In genomic region chr2:57847707-57848106, GRCm38 (mm10) we compare ENCODE assay signal across 18 mouse cellular contexts.
DNase-seq lines count a peak whose midpoint lies in the region; ATAC-seq lines count a peak whose summit lies in the region.
"Had no signal": no experiment of that assay in that cellular context is flagged by ENCODE, and none has a peak within 500 bp of the region (broad histone marks: within the 10 kb centered on the region; RNA-seq: fewer than 3 reads in every experiment).

No protein-coding gene starts in this region.

- H3K9ac ChIP-seq in forebrain, embryonic 13.5 days, result no peak overlapping the region
- H3K9ac ChIP-seq in hindbrain, embryonic 11.5 days (ENCODE audit: low read depth, low read length), result no peak overlapping the region
- H3K9ac ChIP-seq in hindbrain, embryonic 14.5 days, result no peak overlapping the region
- no peak overlapping the region for H3K9ac ChIP-seq in midbrain, embryonic 14.5 days (replicated peaks; ENCODE audit: low read length)
- H3K9ac ChIP-seq: embryonic facial prominence, embryonic 12.5 days; limb, embryonic 15.5 days; liver, postnatal 0 days had no signal

- no peaks in the 10 kb centered on the region for H3K9me3 ChIP-seq in forebrain, embryonic 10.5 days
- no peaks in the 10 kb centered on the region for H3K9me3 ChIP-seq in forebrain, embryonic 13.5 days (replicated peaks)
- H3K9me3 ChIP-seq in hindbrain, embryonic 11.5 days (ENCODE audit: control insufficient read depth, low read length), result no peaks in the 10 kb centered on the region
- no peaks in the 10 kb centered on the region for H3K9me3 ChIP-seq in hindbrain, embryonic 14.5 days (ENCODE audit: control insufficient read depth, low read length)
- no peaks in the 10 kb centered on the region for H3K9me3 ChIP-seq in midbrain, embryonic 10.5 days (replicated peaks)
- no peaks in the 10 kb centered on the region for H3K9me3 ChIP-seq in midbrain, embryonic 14.5 days (ENCODE audit: control insufficient read depth, low read length)
- H3K9me3 ChIP-seq: embryonic facial prominence, embryonic 12.5 days; limb, embryonic 15.5 days had no signal

- WGBS in forebrain, embryonic 10.5 days, result 49% methylated on average over 4 of the region's 4 CpGs
- WGBS in forebrain, embryonic 13.5 days, result 52% methylated on average over 4 of the region's 4 CpGs
- WGBS in hindbrain, embryonic 11.5 days, result 38% methylated on average over 4 of the region's 4 CpGs
- WGBS in hindbrain, embryonic 14.5 days, result 35% methylated on average over 4 of the region's 4 CpGs
- WGBS in midbrain, embryonic 10.5 days, result 47% methylated on average over 4 of the region's 4 CpGs
- WGBS in midbrain, embryonic 14.5 days, result 49% methylated on average over 4 of the region's 4 CpGs

- H3K27ac ChIP-seq in forebrain, embryonic 10.5 days, result peak overlapping the region; percentile 73
- H3K27ac ChIP-seq in forebrain, embryonic 13.5 days, result no peak overlapping the region
- H3K27ac ChIP-seq in hindbrain, embryonic 11.5 days (ENCODE audit: low read depth, low read length), result no peak overlapping the region
- H3K27ac ChIP-seq in hindbrain, embryonic 14.5 days, result no peak overlapping the region
- 0 out of 2 replicates have a peak overlapping the region, but pooled peaks have one; percentile 42 for H3K27ac ChIP-seq in midbrain, embryonic 10.5 days (replicated peaks)
- H3K27ac ChIP-seq in midbrain, embryonic 14.5 days (replicated peaks; ENCODE audit: low read depth, low read length), result no peak overlapping the region
- H3K27ac ChIP-seq: limb, embryonic 15.5 days; stomach, postnatal 0 days had no signal

- no peak overlapping the region for H3K4me2 ChIP-seq in forebrain, embryonic 13.5 days
- no peak overlapping the region for H3K4me2 ChIP-seq in hindbrain, embryonic 11.5 days (replicated peaks; ENCODE audit: low read depth, low read length)
- no peak overlapping the region for H3K4me2 ChIP-seq in hindbrain, embryonic 14.5 days (replicated peaks)
- no peak overlapping the region for H3K4me2 ChIP-seq in midbrain, embryonic 14.5 days (ENCODE audit: low read length)
- H3K4me2 ChIP-seq: embryonic facial prominence, embryonic 12.5 days; limb, embryonic 15.5 days; midbrain, embryonic 11.5 days had no signal

- no peak for DNase-seq in forebrain, embryonic 10.5 days (ENCODE audit: extremely low spot score, low spot score)
- DNase-seq in hindbrain, embryonic 11.5 days (ENCODE audit: low spot score), result no peak
- DNase-seq in hindbrain, embryonic 14.5 days (ENCODE audit: low spot score), result no peak
- DNase-seq in midbrain, embryonic 10.5 days (ENCODE audit: low spot score), result no peak
- no peak for DNase-seq in midbrain, embryonic 14.5 days
- DNase-seq in spleen, adult 18-20 months, result no peak
- DNase-seq: cerebellum, postnatal 14 days; gastrocnemius, postnatal 25 days; liver, postnatal 0 days; right cerebral cortex, adult 18-20 months; thymus, postnatal 14 days had no signal

- no peaks in the 10 kb centered on the region for H3K27me3 ChIP-seq in forebrain, embryonic 10.5 days (ENCODE audit: poor library complexity, severe bottlenecking)
- H3K27me3 ChIP-seq in forebrain, embryonic 13.5 days, result no peaks in the 10 kb centered on the region
- H3K27me3 ChIP-seq in hindbrain, embryonic 11.5 days (ENCODE audit: control insufficient read depth, insufficient read depth, low read length), result no peaks in the 10 kb centered on the region
- no peaks in the 10 kb centered on the region for H3K27me3 ChIP-seq in hindbrain, embryonic 14.5 days (ENCODE audit: control insufficient read depth, insufficient read depth, low read length)
- H3K27me3 ChIP-seq in midbrain, embryonic 10.5 days (ENCODE audit: low read depth, poor library complexity, severe bottlenecking), result no peaks in the 10 kb centered on the region
- no peaks in the 10 kb centered on the region for H3K27me3 ChIP-seq in midbrain, embryonic 14.5 days (ENCODE audit: control insufficient read depth, insufficient read depth, low read length)
- H3K27me3 ChIP-seq: embryonic facial prominence, embryonic 12.5 days; limb, embryonic 15.5 days had no signal

- H3K4me1 ChIP-seq in forebrain, embryonic 10.5 days, result peaks cover 49% of the 10 kb centered on the region
- H3K4me1 ChIP-seq in forebrain, embryonic 13.5 days, result peaks cover 26% of the 10 kb centered on the region
- H3K4me1 ChIP-seq in hindbrain, embryonic 11.5 days (replicated peaks; ENCODE audit: control insufficient read depth, insufficient read depth, low read length), result no peaks in the 10 kb centered on the region
- H3K4me1 ChIP-seq in hindbrain, embryonic 14.5 days (replicated peaks; ENCODE audit: control insufficient read depth, insufficient read depth, low read length), result peaks cover 7% of the 10 kb centered on the region; the same call in 1 of the 2 replicates
- peaks cover 41% of the 10 kb centered on the region for H3K4me1 ChIP-seq in midbrain, embryonic 10.5 days
- peaks cover 11% of the 10 kb centered on the region for H3K4me1 ChIP-seq in midbrain, embryonic 14.5 days (ENCODE audit: control insufficient read depth, insufficient read depth, low read length)

- no peak for ATAC-seq in forebrain, embryonic 13.5 days
- peak; percentile 25; the same call in 1 of the 2 replicates for ATAC-seq in hindbrain, embryonic 11.5 days (ENCODE audit: low FRiP score)
- no peak for ATAC-seq in hindbrain, embryonic 14.5 days (ENCODE audit: low FRiP score)
- no peak for ATAC-seq in midbrain, embryonic 14.5 days (ENCODE audit: low FRiP score, low TSS enrichment)
- ATAC-seq in megakaryocyte, adult 5-6 weeks (ENCODE audit: poor library complexity, severe bottlenecking), result no peak
- ATAC-seq: activated CD4-positive, CD25-positive, alpha-beta regulatory T cell, adult 4 months; liver, postnatal 0 days had no signal

- no peak overlapping the region for H3K4me3 ChIP-seq in forebrain, embryonic 10.5 days
- no peak overlapping the region for H3K4me3 ChIP-seq in forebrain, embryonic 13.5 days
- no peak overlapping the region for H3K4me3 ChIP-seq in hindbrain, embryonic 11.5 days (ENCODE audit: low read depth, low read length)
- H3K4me3 ChIP-seq in hindbrain, embryonic 14.5 days (replicated peaks; ENCODE audit: low read length), result no peak overlapping the region
- H3K4me3 ChIP-seq in midbrain, embryonic 10.5 days, result no peak overlapping the region
- H3K4me3 ChIP-seq in midbrain, embryonic 14.5 days (replicated peaks; ENCODE audit: low read depth, low read length), result no peak overlapping the region
- H3K4me3 ChIP-seq: embryonic facial prominence, embryonic 12.5 days; limb, embryonic 15.5 days had no signal

- H3K36me3 ChIP-seq in forebrain, embryonic 10.5 days (replicated peaks), result no peaks in the 10 kb centered on the region
- no peaks in the 10 kb centered on the region for H3K36me3 ChIP-seq in forebrain, embryonic 13.5 days (ENCODE audit: poor library complexity, severe bottlenecking)
- H3K36me3 ChIP-seq in hindbrain, embryonic 11.5 days (ENCODE audit: control insufficient read depth, insufficient read depth, low read length), result no peaks in the 10 kb centered on the region
- no peaks in the 10 kb centered on the region for H3K36me3 ChIP-seq in hindbrain, embryonic 14.5 days (replicated peaks; ENCODE audit: control insufficient read depth, insufficient read depth)
- no peaks in the 10 kb centered on the region for H3K36me3 ChIP-seq in midbrain, embryonic 10.5 days
- H3K36me3 ChIP-seq in midbrain, embryonic 14.5 days (ENCODE audit: control insufficient read depth, insufficient read depth, low read length), result no peaks in the 10 kb centered on the region
- H3K36me3 ChIP-seq: embryonic facial prominence, embryonic 12.5 days; limb, embryonic 15.5 days had no signal

Comparison
In these comparisons a context has a peak if more than half of its experiments do, and no peak if none do; other contexts are left out.
1. H3K27ac ChIP-seq: peak in forebrain, embryonic 10.5 days (single experiment) and midbrain, embryonic 10.5 days (single experiment); none in forebrain, embryonic 13.5 days (single experiment), hindbrain, embryonic 11.5 days (single experiment), hindbrain, embryonic 14.5 days (single experiment) and midbrain, embryonic 14.5 days (single experiment).